Mouse (Mus musculus) limb, embryonic 15.5 days (tissue): ENCODE measurements around the gene Abr. TPM values are rescaled to one million over a fixed set of nuclear protein-coding genes. Genes with fewer than 3 reads are reported as not detected.
A peak's percentile ranks its signal among the peaks of the same experiment; 100 is the strongest.

Experiments used
- ATAC-seq: fragments of 200-750 bp; cut with Nextera tagmentation; 2 replicates; pipeline ENCODE4 v1.8.0; 2017; ENCODE audit warnings: low read depth, moderate TSS enrichment; ENCODE audit not compliant: insufficient number of reproducible peaks, low FRiP score, low TSS enrichment
- H3K27ac ChIP-seq: fragments of 300-500 bp; sonication (generic); 2 replicates; pipeline ENCODE4 v1.5.1; 2015; ENCODE audit warnings: moderate library complexity, mild to moderate bottlenecking, inconsistent platforms
- H3K27me3 ChIP-seq: fragments of 300-500 bp; sonication (generic); 2 replicates; pipeline ENCODE4 v1.6.1; 2015; ENCODE audit warnings: inconsistent platforms
- H3K36me3 ChIP-seq: fragments of 300-500 bp; sonication (generic); 2 replicates; pipeline ENCODE4 v1.6.1; 2015; ENCODE audit warnings: inconsistent platforms
- H3K4me1 ChIP-seq: fragments of 300-500 bp; sonication (generic); 2 replicates; pipeline ENCODE4 v1.6.1; 2015; ENCODE audit warnings: inconsistent platforms
- H3K4me2 ChIP-seq: fragments of 300-500 bp; sonication (generic); 2 replicates; pipeline ENCODE4 v1.6.1; 2015; ENCODE audit warnings: mild to moderate bottlenecking, inconsistent platforms
- H3K4me3 ChIP-seq: fragments of 300-500 bp; sonication (generic); 2 replicates; pipeline ENCODE4 v1.5.1; 2015; ENCODE audit warnings: mild to moderate bottlenecking, inconsistent platforms
- H3K9ac ChIP-seq: fragments of 300-500 bp; sonication (generic); 2 replicates; pipeline ENCODE4 v1.6.1; 2015; ENCODE audit warnings: inconsistent platforms
- H3K9me3 ChIP-seq: fragments of 300-500 bp; sonication (generic); 2 replicates; pipeline ENCODE4 v1.6.1; 2016; ENCODE audit warnings: inconsistent platforms
- WGBS: fragments of 180-500 bp; shearing (Covaris S2); methylation state at CpG from one replicate; pipeline ENCODE4 v1.1.7; 2015; 5-methylcytosine and 5-hydroxymethylcytosine counted together
- polyA plus RNA-seq: library from polyadenylated mRNA; unstranded; fragments of >200 nt; fragmentation: Nextera tagmentation; extraction: Ambion mirVana; gene quantifications from 2 replicates; pipeline ENCODE4 v1.2.1, GENCODE M21; 2015

The Abr gene
- polyA plus RNA-seq, 1 experiment from 2014 or later = 31.9 TPM

GRCm38 (mm10) chr11:76429966-76430631, 192.0 kb downstream of the Abr start:
- H3K4me2 ChIP-seq = 0 out of 2 replicates have a peak overlapping the region, but pooled peaks have one; percentile 5
- ATAC-seq = peak; percentile 71

GRCm38 (mm10) chr11:76429556-76429955, 192.6 kb downstream of the Abr start:
- no peak overlapping the region for H3K9ac ChIP-seq

More at GRCm38 (mm10) chr11:76429966-76430631, 192.0 kb downstream of the Abr start:
- H3K27ac ChIP-seq = peak overlapping the region; percentile 90
- peak overlapping the region; percentile 28; the same call in 1 of the 2 replicates for H3K9ac ChIP-seq
- no peaks in the 10 kb centered on the region for H3K27me3 ChIP-seq
- peaks cover 59% of the 10 kb centered on the region for H3K4me1 ChIP-seq
- H3K4me3 ChIP-seq = no peak overlapping the region
- no peaks in the 10 kb centered on the region for H3K9me3 ChIP-seq
- H3K36me3 ChIP-seq = peaks cover 22% of the 10 kb centered on the region
- WGBS = 29% methylated on average over 6 of the region's 6 CpGs

GRCm38 (mm10) chr11:76429046-76429445, 193.1 kb downstream of the Abr start:
- Histone ChIP-seq H3K9ac (no peak overlapping the region), H3K4me3 (no peak overlapping the region), H3K4me1 (peaks cover 49% of the 10 kb centered on the region), H3K9me3 (no peaks in the 10 kb centered on the region), H3K36me3 (peaks cover 32% of the 10 kb centered on the region), H3K27me3 (no peaks in the 10 kb centered on the region), H3K4me2 (no peak overlapping the region), H3K27ac (peak overlapping the region; percentile 90)
- 37% methylated on average over 4 of the region's 4 CpGs for WGBS
- peak; percentile 16; the same call in 1 of the 2 replicates for ATAC-seq

More at GRCm38 (mm10) chr11:76429556-76429955, 192.6 kb downstream of the Abr start:
- no peak for ATAC-seq
- Histone ChIP-seq H3K9me3 (no peaks in the 10 kb centered on the region), H3K4me2 (no peak overlapping the region), H3K27me3 (no peaks in the 10 kb centered on the region), H3K4me3 (no peak overlapping the region), H3K4me1 (peaks cover 54% of the 10 kb centered on the region), H3K27ac (peak overlapping the region; percentile 90), H3K36me3 (peaks cover 27% of the 10 kb centered on the region)
- WGBS = 37% methylated on average over 7 of the region's 7 CpGs

- H3K4me3 ChIP-seq = no peak overlapping the region
- no peak overlapping the region for H3K9ac ChIP-seq
- peaks cover 39% of the 10 kb centered on the region for H3K36me3 ChIP-seq
- peaks cover 41% of the 10 kb centered on the region for H3K4me1 ChIP-seq
- H3K27ac ChIP-seq = no peak overlapping the region
- no peaks in the 10 kb centered on the region for H3K27me3 ChIP-seq
- no peak overlapping the region for H3K4me2 ChIP-seq
- 69% methylated on average over 3 of the region's 3 CpGs for WGBS
- ATAC-seq = no peak
- no peaks in the 10 kb centered on the region for H3K9me3 ChIP-seq
Measured at GRCm38 (mm10) chr11:76427781-76428180, 194.3 kb downstream of the Abr start.

GRCm38 (mm10) chr11:76425749-76426148, 196.4 kb downstream of the Abr start:
- no peaks in the 10 kb centered on the region for H3K9me3 ChIP-seq
- no peak overlapping the region for H3K9ac ChIP-seq
- peaks cover 27% of the 10 kb centered on the region for H3K4me1 ChIP-seq
- WGBS = 77% methylated on average over 6 of the region's 6 CpGs
- no peak overlapping the region for H3K4me2 ChIP-seq
- H3K27me3 ChIP-seq = no peaks in the 10 kb centered on the region
- H3K36me3 ChIP-seq = peaks cover 49% of the 10 kb centered on the region
- no peak overlapping the region for H3K4me3 ChIP-seq
- H3K27ac ChIP-seq = no peak overlapping the region
- ATAC-seq = no peak

GRCm38 (mm10) chr11:76420896-76421295, 201.2 kb downstream of the Abr start:
- Histone ChIP-seq H3K27me3 (no peaks in the 10 kb centered on the region), H3K4me3 (no peak overlapping the region), H3K36me3 (peaks cover 92% of the 10 kb centered on the region), H3K9ac (no peak overlapping the region), H3K4me1 (peaks cover 29% of the 10 kb centered on the region), H3K4me2 (no peak overlapping the region), H3K9me3 (no peaks in the 10 kb centered on the region), H3K27ac (no peak overlapping the region)
- no peak for ATAC-seq
- 52% methylated on average over 4 of the region's 4 CpGs for WGBS

GRCm38 (mm10) chr11:76419179-76419578, 202.9 kb downstream of the Abr start:
- H3K9ac ChIP-seq = no peak overlapping the region
- H3K9me3 ChIP-seq = no peaks in the 10 kb centered on the region
- WGBS = 59% methylated on average over 4 of the region's 4 CpGs
- no peak overlapping the region for H3K4me2 ChIP-seq
- no peak overlapping the region for H3K4me3 ChIP-seq
- no peak overlapping the region for H3K27ac ChIP-seq
- ATAC-seq = no peak
- H3K27me3 ChIP-seq = no peaks in the 10 kb centered on the region
- H3K4me1 ChIP-seq = peaks cover 34% of the 10 kb centered on the region
- H3K36me3 ChIP-seq = peaks cover 95% of the 10 kb centered on the region

GRCm38 (mm10) chr11:76418423-76418822, 203.7 kb downstream of the Abr start:
- Histone ChIP-seq H3K4me1 (peaks cover 42% of the 10 kb centered on the region), H3K9me3 (no peaks in the 10 kb centered on the region), H3K4me3 (no peak overlapping the region), H3K9ac (no peak overlapping the region), H3K27me3 (no peaks in the 10 kb centered on the region), H3K36me3 (peaks cover 92% of the 10 kb centered on the region), H3K4me2 (no peak overlapping the region), H3K27ac (no peak overlapping the region)
- ATAC-seq = no peak
- 70% methylated on average over 8 of the region's 8 CpGs for WGBS

GRCm38 (mm10) chr11:76415985-76416384, 206.1 kb downstream of the Abr start:
- ATAC-seq = no peak
- Histone ChIP-seq H3K9me3 (no peaks in the 10 kb centered on the region), H3K4me3 (no peak overlapping the region), H3K27ac (no peak overlapping the region), H3K4me2 (no peak overlapping the region), H3K4me1 (peaks cover 49% of the 10 kb centered on the region), H3K9ac (no peak overlapping the region), H3K27me3 (no peaks in the 10 kb centered on the region), H3K36me3 (peaks cover 81% of the 10 kb centered on the region)
- WGBS = 35% methylated on average over 2 of the region's 2 CpGs

GRCm38 (mm10) chr11:76415001-76415400, 207.1 kb downstream of the Abr start:
- WGBS = 89% methylated on average over 4 of the region's 4 CpGs
- no peak for ATAC-seq
- Histone ChIP-seq H3K27me3 (no peaks in the 10 kb centered on the region), H3K36me3 (peaks cover 79% of the 10 kb centered on the region), H3K9ac (no peak overlapping the region), H3K4me2 (no peak overlapping the region), H3K9me3 (no peaks in the 10 kb centered on the region), H3K4me1 (peaks cover 46% of the 10 kb centered on the region), H3K4me3 (no peak overlapping the region), H3K27ac (no peak overlapping the region)

GRCm38 (mm10) chr11:76413202-76413601, 208.9 kb downstream of the Abr start:
- WGBS = 50% methylated on average over 4 of the region's 4 CpGs
- peak; percentile 88 for ATAC-seq
- H3K4me3 ChIP-seq = no peak overlapping the region
- peak overlapping the region; percentile 86 for H3K27ac ChIP-seq
- H3K9me3 ChIP-seq = no peaks in the 10 kb centered on the region
- no peak overlapping the region for H3K4me2 ChIP-seq
- H3K9ac ChIP-seq = no peak overlapping the region
- H3K4me1 ChIP-seq = peaks cover 44% of the 10 kb centered on the region
- H3K36me3 ChIP-seq = peaks cover 71% of the 10 kb centered on the region
- no peaks in the 10 kb centered on the region for H3K27me3 ChIP-seq

- 72% methylated on average over 12 of the region's 12 CpGs for WGBS
- H3K36me3 ChIP-seq = peaks cover 48% of the 10 kb centered on the region
Measured at GRCm38 (mm10) chr11:76410826-76411225, 211.3 kb downstream of the Abr start.

More at GRCm38 (mm10) chr11:76410826-76411225, 211.3 kb downstream of the Abr start:
- no peaks in the 10 kb centered on the region for H3K27me3 ChIP-seq
- no peak overlapping the region for H3K4me3 ChIP-seq
- peaks cover 37% of the 10 kb centered on the region for H3K4me1 ChIP-seq
- no peak overlapping the region for H3K27ac ChIP-seq
- no peaks in the 10 kb centered on the region for H3K9me3 ChIP-seq
- H3K4me2 ChIP-seq = no peak overlapping the region
- no peak overlapping the region for H3K9ac ChIP-seq
- no peak for ATAC-seq
